Mouse (Mus musculus) megakaryocyte, embryonic 14.5 days (primary cell): ENCODE results near the gene Zfp768. TPM values are rescaled to one million over a fixed set of nuclear protein-coding genes. Genes with fewer than 3 reads are reported as not detected.

Experiments
- H3K27me3 ChIP-seq: replicated peaks from 2 replicates; pipeline ENCODE3; 2012; ENCODE audit warnings: inconsistent platforms
- H3K36me3 ChIP-seq: replicated peaks from 2 replicates; pipeline ENCODE3; 2012; ENCODE audit warnings: low read length, inconsistent platforms, mixed read lengths
- H3K4me1 ChIP-seq: 2 replicates; pipeline ENCODE4 v1.6.1; 2012; ENCODE audit warnings: inconsistent platforms
- H3K4me3 ChIP-seq: replicated peaks from 2 replicates; pipeline ENCODE3; 2012; ENCODE audit warnings: moderate library complexity, mild to moderate bottlenecking, inconsistent platforms
- H3K9me3 ChIP-seq: 2 replicates; pipeline ENCODE4 v1.6.1; 2012; ENCODE audit warnings: inconsistent platforms
- FLI1 ChIP-seq: IDR thresholded peaks from 2 replicates; pipeline ENCODE4 v1.6.1; 2012; ENCODE audit warnings: low read length, inconsistent platforms, mixed read lengths
- GATA1 ChIP-seq: IDR thresholded peaks from 3 replicates; pipeline ENCODE4 v1.6.1; 2012; ENCODE audit warnings: mixed read lengths, low read length, inconsistent platforms, borderline replicate concordance
- polyA plus RNA-seq: library from polyadenylated mRNA; stranded (reverse); fragments of >175 nt; gene quantifications from 2 replicates; pipeline ENCODE4 v1.2.3, GENCODE M21; 2012; ENCODE audit warnings: low replicate concordance; ENCODE audit not compliant: insufficient read depth

The Zfp768 gene
- polyA plus RNA-seq, 1 experiment, result 21.5 TPM

DNA sequence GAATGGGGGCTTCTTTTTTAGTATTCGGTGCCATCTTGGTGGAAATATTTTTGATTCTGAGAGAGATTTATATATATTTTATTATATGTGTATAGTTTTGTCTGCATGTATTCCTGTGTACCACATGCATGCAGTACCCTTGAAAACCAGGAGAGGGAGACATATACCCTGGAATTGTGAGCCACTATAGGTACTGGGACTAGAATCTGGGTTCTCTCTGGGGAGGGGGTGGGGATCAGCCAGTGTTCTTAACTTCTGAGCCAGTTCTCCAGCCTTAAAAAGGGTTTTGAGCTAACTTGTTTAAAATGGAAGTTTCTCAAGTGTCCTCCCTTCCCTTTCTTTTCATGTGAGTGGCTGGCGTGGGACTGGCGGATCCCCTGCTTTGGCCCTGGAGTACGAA lies 36.5 kb downstream of the Zfp768 start:
- H3K9me3 ChIP-seq, result no peaks in the 10 kb centered on the region
- H3K4me3 ChIP-seq, result no peak overlapping the region
- TF ChIP-seq GATA1 (no peak), FLI1 (no peak)
- H3K4me1 ChIP-seq, result peaks cover 48% of the 10 kb centered on the region
- peaks cover 99% of the 10 kb centered on the region for H3K36me3 ChIP-seq
- H3K27me3 ChIP-seq, result no peaks in the 10 kb centered on the region

DNA sequence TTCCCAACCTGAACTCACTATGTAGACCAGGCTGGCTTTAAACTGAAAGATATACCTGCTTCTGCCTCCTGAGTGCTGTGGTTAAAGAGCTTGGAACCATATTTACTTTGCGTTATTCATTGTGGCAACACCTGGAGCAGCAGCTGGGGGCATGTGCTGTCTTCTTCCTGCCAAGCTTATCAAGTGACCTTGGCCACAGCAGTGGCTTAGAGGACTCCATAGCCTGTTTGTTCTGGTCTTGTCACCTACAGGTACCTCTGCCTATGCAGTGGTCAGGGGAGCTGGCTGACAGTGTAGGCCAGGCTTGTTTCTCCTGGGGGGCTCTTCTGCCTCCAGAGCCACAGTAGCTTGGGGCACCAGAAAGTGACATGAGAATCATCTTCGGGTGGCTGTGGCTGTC lies 37.0 kb downstream of the Zfp768 start:
- TF ChIP-seq GATA1, result no peak
- no peak for TF ChIP-seq FLI1
- Histone ChIP-seq H3K9me3 (no peaks in the 10 kb centered on the region), H3K4me1 (peaks cover 47% of the 10 kb centered on the region), H3K27me3 (no peaks in the 10 kb centered on the region), H3K36me3 (peaks cover 99% of the 10 kb centered on the region), H3K4me3 (no peak overlapping the region)

GRCm38 (mm10) chr7:127297586-127298193 lies 47.7 kb downstream of the Zfp768 start:
- Histone ChIP-seq H3K4me3 (peak overlapping the region; percentile 93), H3K36me3 (peaks cover 52% of the 10 kb centered on the region), H3K4me1 (peaks cover 64% of the 10 kb centered on the region), H3K27me3 (no peaks in the 10 kb centered on the region), H3K9me3 (no peaks in the 10 kb centered on the region)
- TF ChIP-seq FLI1 (no peak), GATA1 (no peak)

DNA sequence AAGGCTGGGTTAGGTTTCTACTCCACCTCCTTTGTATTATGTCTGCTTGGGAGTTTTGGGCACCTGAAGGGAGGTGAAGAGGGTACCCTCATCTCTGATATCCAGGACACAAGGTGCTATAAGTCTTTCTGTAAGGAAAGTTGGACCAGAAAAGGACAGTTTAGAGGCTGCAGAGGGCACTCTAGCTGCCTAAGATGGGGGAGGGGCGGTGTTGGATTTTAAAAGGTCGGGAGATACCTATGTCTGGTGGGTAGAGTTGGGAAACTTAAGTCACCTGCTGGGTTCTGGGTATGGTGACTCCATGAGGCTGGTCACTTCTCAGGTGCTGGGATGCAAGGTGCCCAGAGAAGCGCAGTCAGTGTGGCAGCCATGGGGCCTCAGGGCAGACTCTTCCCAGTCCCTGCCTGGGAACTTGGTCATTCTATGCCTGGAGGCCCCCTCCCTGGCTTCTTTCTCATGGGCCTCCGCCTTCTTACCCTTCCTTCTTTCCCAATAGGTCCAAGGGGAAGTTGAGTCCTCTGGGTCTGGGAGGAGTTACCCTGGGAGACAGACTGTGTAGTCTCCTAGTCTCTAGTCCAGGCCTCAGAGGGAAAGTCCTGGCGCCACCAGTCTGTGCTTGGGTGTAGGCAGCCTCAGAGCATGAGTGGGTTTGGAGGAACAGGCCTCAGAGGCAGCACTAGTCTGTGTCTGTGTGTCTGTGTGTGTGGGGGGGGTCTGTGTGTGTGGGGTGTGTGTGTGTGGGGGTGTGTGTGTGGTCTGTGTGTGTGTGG lies 48.4 kb downstream of the Zfp768 start:
- no peaks in the 10 kb centered on the region for H3K9me3 ChIP-seq
- peaks cover 45% of the 10 kb centered on the region for H3K36me3 ChIP-seq
- no peaks in the 10 kb centered on the region for H3K27me3 ChIP-seq
- peak overlapping the region; percentile 93 for H3K4me3 ChIP-seq
- peaks cover 61% of the 10 kb centered on the region for H3K4me1 ChIP-seq
- no peak for TF ChIP-seq FLI1
- no peak for TF ChIP-seq GATA1

GRCm38 (mm10) chr7:127296098-127296497 lies 49.3 kb downstream of the Zfp768 start, which contains the start of gene Itgal:
Gene Itgal, plus strand, starts transcription at chr7:127296260.
- Histone ChIP-seq H3K4me1 (peaks cover 63% of the 10 kb centered on the region), H3K27me3 (peaks cover 2% of the 10 kb centered on the region), H3K9me3 (no peaks in the 10 kb centered on the region), H3K36me3 (peaks cover 36% of the 10 kb centered on the region), H3K4me3 (peak within 1 kb of the TSS; percentile 93)
- TF ChIP-seq FLI1 (no peak), GATA1 (no peak)

Other genes with a start within 250 kb of the Zfp768 start
- gene Qprt, start 223.4 kb downstream of the Zfp768 start, polyA plus RNA-seq, result not detected in 2 replicates
- 2.2 and 17.4 TPM in 2 replicates for gene Spn, start 207.8 kb downstream of the Zfp768 start, polyA plus RNA-seq
- 13.5 and 43.5 TPM in 2 replicates for gene Cd2bp2, start 149.5 kb downstream of the Zfp768 start, polyA plus RNA-seq
- 83.3 and 137 TPM in 2 replicates for gene Tbc1d10b, start 137.1 kb downstream of the Zfp768 start, polyA plus RNA-seq
- 4.7 TPM in 1 of 2 replicates, not detected in the other for gene Mylpf, start 136.7 kb downstream of the Zfp768 start, polyA plus RNA-seq
- 10.8 and 17.3 TPM in 2 replicates for gene Zfp553, start 112.5 kb downstream of the Zfp768 start, polyA plus RNA-seq
- gene Sept1, start 112.5 kb downstream of the Zfp768 start, polyA plus RNA-seq, result 369 and 529 TPM in 2 replicates
- 85.4 and 270 TPM in 2 replicates for gene Zfp771, start 101.3 kb downstream of the Zfp768 start, polyA plus RNA-seq
- gene Dctpp1, start 84.9 kb downstream of the Zfp768 start, polyA plus RNA-seq, result 65.3 and 143 TPM in 2 replicates
- gene Sephs2, start 71.5 kb downstream of the Zfp768 start, polyA plus RNA-seq, result 32.9 and 41.0 TPM in 2 replicates
- gene Itgal, start 49.3 kb downstream of the Zfp768 start, polyA plus RNA-seq, result 11.2 and 21.5 TPM in 2 replicates
- gene Zfp747, start 30.5 kb upstream of the Zfp768 start, polyA plus RNA-seq, result 0.73 TPM in 1 of 2 replicates, not detected in the other
- 0.07 and 1.7 TPM in 2 replicates for gene 9130019O22Rik, start 41.6 kb upstream of the Zfp768 start, polyA plus RNA-seq
- 5.5 TPM in 1 of 2 replicates, not detected in the other for gene E430018J23Rik, start 48.0 kb upstream of the Zfp768 start, polyA plus RNA-seq
- 0.32 TPM in 1 of 2 replicates, not detected in the other for gene Zfp764, start 61.2 kb upstream of the Zfp768 start, polyA plus RNA-seq
- gene Zfp688, start 76.5 kb upstream of the Zfp768 start, polyA plus RNA-seq, result 12.3 and 25.6 TPM in 2 replicates
- 4.4 and 12.0 TPM in 2 replicates for gene Zfp689, start 103.6 kb upstream of the Zfp768 start, polyA plus RNA-seq
- 83.1 and 177 TPM in 2 replicates for gene Prr14, start 114.0 kb upstream of the Zfp768 start, polyA plus RNA-seq
- gene Fbrs, start 133.6 kb upstream of the Zfp768 start, polyA plus RNA-seq, result 237 and 322 TPM in 2 replicates
- 4.0 and 9.1 TPM in 2 replicates for gene Srcap, start 166.4 kb upstream of the Zfp768 start, polyA plus RNA-seq
- gene Gm42715, start 174.0 kb upstream of the Zfp768 start, polyA plus RNA-seq, result 15.7 and 25.1 TPM in 2 replicates
- gene Tmem265, start 215.8 kb upstream of the Zfp768 start, polyA plus RNA-seq, result 0.34 TPM in 1 of 2 replicates, not detected in the other
- 19.1 and 27.2 TPM in 2 replicates for gene Phkg2, start 227.8 kb upstream of the Zfp768 start, polyA plus RNA-seq
- 23.5 and 28.8 TPM in 2 replicates for gene Ccdc189, start 243.0 kb upstream of the Zfp768 start, polyA plus RNA-seq
- gene Rnf40, start 243.2 kb upstream of the Zfp768 start, polyA plus RNA-seq, result 14.7 and 20.8 TPM in 2 replicates